In the genomic region with DNA sequence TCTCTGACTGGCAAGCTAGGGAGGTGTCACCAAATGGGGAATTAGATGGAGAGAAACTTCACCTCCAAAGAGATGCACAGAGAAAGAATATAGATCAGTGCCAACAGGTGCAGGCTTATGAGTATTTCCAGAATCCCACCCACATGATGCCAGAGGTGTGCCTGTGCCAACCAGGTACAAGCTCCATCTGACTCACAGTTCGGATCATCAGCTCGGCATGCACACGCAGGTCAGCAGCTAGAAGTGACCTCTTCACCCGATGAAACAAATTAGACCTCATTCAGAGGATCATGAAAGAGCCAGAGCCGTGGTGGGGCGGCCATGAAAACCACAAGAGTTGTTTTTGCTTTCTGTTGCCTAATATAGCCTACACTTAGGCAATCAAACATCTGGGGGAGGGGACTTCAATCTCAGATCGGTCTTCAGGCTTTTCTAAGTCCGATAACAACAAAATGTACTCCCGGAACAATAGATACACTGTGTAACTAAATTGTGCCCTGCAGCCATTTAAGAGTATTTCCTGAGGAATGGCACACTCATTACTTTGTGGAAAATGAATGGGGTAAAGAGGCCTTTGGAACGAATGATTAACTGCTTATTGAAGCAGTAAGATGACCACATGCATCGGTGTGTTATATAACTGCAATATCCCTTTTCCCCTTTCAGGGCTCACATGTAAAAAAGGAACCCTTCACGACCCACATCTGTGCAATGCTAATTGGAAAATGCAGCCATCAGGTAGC, we compare ENCODE assay signal across 21 mouse cellular contexts. TPM values are rescaled to one million over a fixed set of nuclear protein-coding genes. Genes with fewer than 3 reads are reported as not detected.
DNase-seq lines count a peak whose midpoint lies in the region; ATAC-seq and TF ChIP-seq lines count a peak whose summit lies in the region.
"Had no signal": no experiment of that assay in that cellular context is flagged by ENCODE, and none has a peak within 500 bp of the region (broad histone marks: within the 10 kb centered on the region; RNA-seq: fewer than 3 reads in every experiment).

No protein-coding gene starts in this region.

- H3K4me2 ChIP-seq in embryonic facial prominence, embryonic 11.5 days (ENCODE audit: low read depth, low read length) = no peak overlapping the region
- peak overlapping the region; percentile 14; the same call in 1 of the 2 replicates for H3K4me2 ChIP-seq in kidney, postnatal 0 days (ENCODE audit: low read length)
- no peak overlapping the region for H3K4me2 ChIP-seq in midbrain, embryonic 14.5 days (ENCODE audit: low read length)
- H3K4me2 ChIP-seq: heart, embryonic 12.5 days; liver, embryonic 13.5 days had no signal

- H3K4me1 ChIP-seq in embryonic facial prominence, embryonic 11.5 days (ENCODE audit: control insufficient read depth, insufficient read depth, low read length) = no peaks in the 10 kb centered on the region
- peaks cover 17% of the 10 kb centered on the region for H3K4me1 ChIP-seq in embryonic facial prominence, embryonic 10.5 days
- H3K4me1 ChIP-seq in kidney, postnatal 0 days (replicated peaks; ENCODE audit: insufficient read depth, low read length) = no peaks in the 10 kb centered on the region
- no peaks in the 10 kb centered on the region for H3K4me1 ChIP-seq in midbrain, embryonic 14.5 days (ENCODE audit: control insufficient read depth, insufficient read depth, low read length)
- H3K4me1 ChIP-seq: liver, embryonic 13.5 days had no signal

- peak; percentile 40 for DNase-seq in embryonic facial prominence, embryonic 11.5 days (ENCODE audit: low spot score)
- no peak for DNase-seq in embryonic facial prominence, embryonic 10.5 days (ENCODE audit: low spot score)
- peak; percentile 38 for DNase-seq in kidney, postnatal 0 days (ENCODE audit: low spot score)
- DNase-seq in kidney, adult 11 months = no peak
- peak; percentile 21 for DNase-seq in forelimb bud, embryonic 11.5 days (ENCODE audit: low read depth, low spot score)
- no peak for DNase-seq in spleen, postnatal 10 days (ENCODE audit: low spot score in 2 of 2)
- DNase-seq in midbrain, embryonic 14.5 days = no peak
- DNase-seq in right cerebral cortex, adult 2 months (ENCODE audit: low spot score in 2 of 2) = no peak
- DNase-seq: cerebellum, postnatal 14 days; forebrain, postnatal 0 days; gastrocnemius, postnatal 10 days; heart, postnatal 36 days; liver, embryonic 13.5 days; spleen, adult 18-20 months; thymus, postnatal 14 days had no signal

- ATAC-seq in embryonic facial prominence, embryonic 11.5 days (replicated peaks; ENCODE audit: insufficient number of reproducible peaks, low FRiP score, low TSS enrichment, low read depth) = no peak
- peak; percentile 71; the same call in 1 of the 2 replicates for ATAC-seq in kidney, postnatal 0 days (replicated peaks; ENCODE audit: low FRiP score, low read depth)
- no peak for ATAC-seq in midbrain, embryonic 14.5 days (ENCODE audit: low FRiP score, low TSS enrichment)
- ATAC-seq: forebrain, postnatal 0 days; hindbrain, embryonic 16.5 days had no signal

- H3K4me3 ChIP-seq in embryonic facial prominence, embryonic 11.5 days (ENCODE audit: low read depth, low read length) = no peak overlapping the region
- no peak overlapping the region; the same call in 1 of the 2 replicates for H3K4me3 ChIP-seq in embryonic facial prominence, embryonic 10.5 days
- H3K4me3 ChIP-seq in kidney, postnatal 0 days (replicated peaks; ENCODE audit: low read depth, low read length) = no peak overlapping the region
- H3K4me3 ChIP-seq in midbrain, embryonic 14.5 days (replicated peaks; ENCODE audit: low read depth, low read length) = no peak overlapping the region
- H3K4me3 ChIP-seq: heart, embryonic 12.5 days; liver, embryonic 13.5 days; midbrain, embryonic 10.5 days had no signal

- no peak overlapping the region for H3K9ac ChIP-seq in embryonic facial prominence, embryonic 11.5 days (replicated peaks; ENCODE audit: low read length)
- H3K9ac ChIP-seq in kidney, postnatal 0 days (ENCODE audit: low read depth, low read length) = no peak overlapping the region
- H3K9ac ChIP-seq in midbrain, embryonic 14.5 days (replicated peaks; ENCODE audit: low read length) = no peak overlapping the region
- H3K9ac ChIP-seq: forebrain, postnatal 0 days; heart, embryonic 12.5 days; liver, embryonic 13.5 days had no signal

- H3K27ac ChIP-seq in embryonic facial prominence, embryonic 11.5 days (replicated peaks; ENCODE audit: low read depth, low read length) = no peak overlapping the region
- no peak overlapping the region for H3K27ac ChIP-seq in embryonic facial prominence, embryonic 10.5 days (replicated peaks)
- H3K27ac ChIP-seq in kidney, postnatal 0 days = no peak overlapping the region
- no peak overlapping the region for H3K27ac ChIP-seq in midbrain, embryonic 14.5 days (replicated peaks; ENCODE audit: low read depth, low read length)
- H3K27ac ChIP-seq: liver, embryonic 13.5 days; midbrain, embryonic 10.5 days; stomach, postnatal 0 days had no signal

- no peak for TF ChIP-seq CTCF in kidney, postnatal 0 days (IDR thresholded peaks at IDR 0.05; ENCODE audit: low read depth)

- no peaks in the 10 kb centered on the region for H3K27me3 ChIP-seq in embryonic facial prominence, embryonic 11.5 days (ENCODE audit: control insufficient read depth, insufficient read depth, low read length)
- 0 out of 2 replicates have a peak, but pooled peaks cover 7% of the 10 kb centered on the region for H3K27me3 ChIP-seq in embryonic facial prominence, embryonic 10.5 days (replicated peaks; ENCODE audit: low read depth, poor library complexity, severe bottlenecking)
- H3K27me3 ChIP-seq in kidney, postnatal 0 days (ENCODE audit: insufficient read depth, low read length) = no peaks in the 10 kb centered on the region
- no peaks in the 10 kb centered on the region for H3K27me3 ChIP-seq in midbrain, embryonic 14.5 days (ENCODE audit: control insufficient read depth, insufficient read depth, low read length)
- H3K27me3 ChIP-seq: heart, embryonic 12.5 days; liver, embryonic 13.5 days had no signal

- H3K36me3 ChIP-seq in embryonic facial prominence, embryonic 11.5 days (replicated peaks; ENCODE audit: control insufficient read depth, insufficient read depth, low read depth, low read length) = no peaks in the 10 kb centered on the region
- H3K36me3 ChIP-seq in embryonic facial prominence, embryonic 10.5 days (replicated peaks) = no peaks in the 10 kb centered on the region
- H3K36me3 ChIP-seq in kidney, postnatal 0 days (ENCODE audit: insufficient read depth, low read length) = no peaks in the 10 kb centered on the region
- H3K36me3 ChIP-seq in midbrain, embryonic 14.5 days (ENCODE audit: control insufficient read depth, insufficient read depth, low read length) = no peaks in the 10 kb centered on the region
- H3K36me3 ChIP-seq: heart, embryonic 12.5 days; liver, embryonic 13.5 days; midbrain, embryonic 10.5 days had no signal

- H3K9me3 ChIP-seq in embryonic facial prominence, embryonic 11.5 days (replicated peaks; ENCODE audit: control insufficient read depth, low read length) = no peaks in the 10 kb centered on the region
- no peaks in the 10 kb centered on the region for H3K9me3 ChIP-seq in embryonic facial prominence, embryonic 10.5 days
- no peaks in the 10 kb centered on the region for H3K9me3 ChIP-seq in kidney, postnatal 0 days (replicated peaks; ENCODE audit: low read length)
- no peaks in the 10 kb centered on the region for H3K9me3 ChIP-seq in midbrain, embryonic 14.5 days (ENCODE audit: control insufficient read depth, low read length)
- H3K9me3 ChIP-seq: heart, embryonic 12.5 days; liver, embryonic 13.5 days; midbrain, embryonic 10.5 days had no signal

- 26% methylated on average over 12 of the region's 12 CpGs for WGBS in embryonic facial prominence, embryonic 11.5 days
- WGBS in embryonic facial prominence, embryonic 10.5 days = 30% methylated on average over 12 of the region's 12 CpGs
- 24% methylated on average over 12 of the region's 12 CpGs for WGBS in kidney, postnatal 0 days
- WGBS in midbrain, embryonic 14.5 days = 68% methylated on average over 12 of the region's 12 CpGs

RNA-seq across cellular contexts. Expression of a gene that starts 44.1 kb away (rescaled TPM):
- polyA plus RNA-seq in embryonic facial prominence, embryonic 11.5 days (2014; fragmentation: Nextera tagmentation; extraction: Ambion mirVana) = 0.07 and 0.14 TPM in 2 replicates
- 0.05 TPM in 1 of 2 replicates, not detected in the other for polyA plus RNA-seq in embryonic facial prominence, embryonic 10.5 days (2016; fragmentation: Nextera tagmentation; extraction: Ambion mirVana)
- not detected in 2 replicates for polyA plus RNA-seq in kidney, postnatal 0 days (2015; fragmentation: Nextera tagmentation; extraction: Ambion mirVana)
- polyA plus RNA-seq in midbrain, embryonic 14.5 days (2014; fragmentation: Nextera tagmentation; extraction: Ambion mirVana) = 0.09 TPM in 1 of 2 replicates, not detected in the other
- polyA plus RNA-seq: heart, embryonic 12.5 days; hindbrain, embryonic 16.5 days; liver, embryonic 13.5 days; lung, embryonic 16.5 days; neural tube, embryonic 14.5 days; stomach, postnatal 0 days had no signal

RNA-seq across cellular contexts. Expression of a gene that starts 45.9 kb away (rescaled TPM):
- polyA plus RNA-seq in embryonic facial prominence, embryonic 11.5 days (2014; fragmentation: Nextera tagmentation; extraction: Ambion mirVana) = 0.38 and 0.45 TPM in 2 replicates
- 0.05 and 0.28 TPM in 2 replicates for polyA plus RNA-seq in embryonic facial prominence, embryonic 10.5 days (2016; fragmentation: Nextera tagmentation; extraction: Ambion mirVana)
- 0.14 and 0.17 TPM in 2 replicates for polyA plus RNA-seq in kidney, postnatal 0 days (2015; fragmentation: Nextera tagmentation; extraction: Ambion mirVana)
- 1.1 and 1.2 TPM in 2 replicates for polyA plus RNA-seq in midbrain, embryonic 14.5 days (2014; fragmentation: Nextera tagmentation; extraction: Ambion mirVana)
- polyA plus RNA-seq: heart, embryonic 12.5 days; liver, embryonic 13.5 days had no signal

Comparison
In these comparisons a context has a peak if more than half of its experiments do, and no peak if none do; other contexts are left out.
1. DNase-seq: peak in embryonic facial prominence, embryonic 11.5 days (single experiment), kidney, postnatal 0 days (single experiment) and forelimb bud, embryonic 11.5 days (single experiment); none in embryonic facial prominence, embryonic 10.5 days (single experiment), kidney, adult 11 months (single experiment), spleen, postnatal 10 days (0 of 2), midbrain, embryonic 14.5 days (single experiment) and right cerebral cortex, adult 2 months (0 of 2).